Mouse (Mus musculus) liver, embryonic 14.5 days (tissue): ENCODE data around the gene Tacstd2. TPM values are rescaled to one million over a fixed set of nuclear protein-coding genes. Genes with fewer than 3 reads are reported as not detected.
"Not testable (repeated sequence)": the region's sequence is repeated elsewhere in the genome, so short reads cannot be mapped to it uniquely, and the experiment has no call there.

Experiments
- ATAC-seq: fragments of 200-750 bp; cut with Nextera tagmentation; 2 replicates; pipeline ENCODE4 v1.8.0; 2017; ENCODE audit warnings: moderate number of reproducible peaks, mild to moderate bottlenecking, moderate library complexity; ENCODE audit not compliant: insufficient read depth
- DNase-seq, 3 experiments: peaks; one replicate each; pipeline ENCODE4 v3.0.0-alpha.2; 2012 to 2013; ENCODE audit warnings: low read depth in 3 of 3, low spot score in 3 of 3
- H3K27ac ChIP-seq: fragments of 300-500 bp; sonication (generic); 2 replicates; pipeline ENCODE4 v1.5.1; 2014; ENCODE audit warnings: moderate library complexity, mild to moderate bottlenecking, control low read depth, inconsistent platforms
- H3K27me3 ChIP-seq: fragments of 300-500 bp; sonication (generic); 2 replicates; pipeline ENCODE4 v1.6.1; 2014; ENCODE audit warnings: mild to moderate bottlenecking, low read length, moderate library complexity; ENCODE audit not compliant: control insufficient read depth, insufficient read depth
- H3K36me3 ChIP-seq: fragments of 300-500 bp; sonication (generic); replicated peaks from 2 replicates; pipeline ENCODE4 v1.6.1; 2014; ENCODE audit warnings: low read depth; ENCODE audit not compliant: control insufficient read depth, insufficient read depth
- H3K4me1 ChIP-seq, 2 experiments: fragments of 200-500 bp in 1 of 2; fragments of 300-500 bp in 1 of 2; sonication (generic) in 1 of 2; replicated peaks; 2 replicates each; pipeline ENCODE4 v1.6.1; 2012 to 2014; ENCODE audit warnings: antibody characterized with exemption in 1 of 2, inconsistent platforms in 1 of 2, low read length in 1 of 2; ENCODE audit not compliant: control insufficient read depth in 2 of 2, insufficient read depth in 2 of 2
- H3K4me2 ChIP-seq: fragments of 300-500 bp; sonication (generic); 2 replicates; pipeline ENCODE4 v1.6.1; 2014; ENCODE audit warnings: low read depth, mild to moderate bottlenecking, control low read depth, moderate library complexity
- H3K4me3 ChIP-seq, 2 experiments: fragments of 200-500 bp in 1 of 2; fragments of 300-500 bp in 1 of 2; sonication (generic) in 1 of 2; 2 replicates each; pipeline ENCODE4 v1.5.1; 2012 to 2014; ENCODE audit warnings: low read depth in 2 of 2, low read length in 2 of 2, mild to moderate bottlenecking in 2 of 2, control low read depth in 1 of 2, inconsistent platforms in 1 of 2, moderate library complexity in 1 of 2; ENCODE audit not compliant: insufficient read depth in 1 of 2
- H3K9ac ChIP-seq: fragments of 300-500 bp; sonication (generic); replicated peaks from 2 replicates; pipeline ENCODE4 v1.6.1; 2014; ENCODE audit warnings: mild to moderate bottlenecking, control low read depth, moderate library complexity
- H3K9me3 ChIP-seq: fragments of 300-500 bp; sonication (generic); 2 replicates; pipeline ENCODE4 v1.6.1; 2016; ENCODE audit warnings: low read length, mixed read lengths; ENCODE audit not compliant: control insufficient read depth
- CTCF ChIP-seq: IDR thresholded peaks from 2 replicates; pipeline ENCODE4 v1.5.1; 2016; ENCODE audit warnings: antibody characterized with exemption, low read depth, control low read depth
- EP300 ChIP-seq: IDR thresholded peaks from 2 replicates; pipeline ENCODE4 v1.6.1; 2016; ENCODE audit warnings: antibody characterized with exemption, low read depth
- WGBS: fragments of 180-500 bp; shearing (Covaris S2); extraction: QIAGEN DNeasy Blood & Tissue Kit; methylation state at CpG from one replicate; pipeline ENCODE4 v1.1.7; 2014; ENCODE audit not compliant: insufficient replicate concordance; 5-methylcytosine and 5-hydroxymethylcytosine counted together
- polyA plus RNA-seq, 2 experiments: library from polyadenylated mRNA; depleted of rRNA in 1 of 2; stranded (reverse) in 1 of 2; unstranded in 1 of 2; fragments of >200 nt; fragmentation: Nextera tagmentation in 1 of 2; extraction: Ambion mirVana in 1 of 2; gene quantifications; 2 replicates each; pipeline versions ENCODE4 v1.2.1 to v1.2.3; 2012 to 2014

Gene Tacstd2
- polyA plus RNA-seq, 2 experiments, result 0.34 to 0.49 TPM

- Histone ChIP-seq H3K27ac (no peak overlapping the region), H3K4me1 (no peaks in the 10 kb centered on the region), H3K9me3 (no peaks in the 10 kb centered on the region), H3K4me3 (no peak overlapping the region), H3K9ac (no peak overlapping the region), H3K4me2 (no peak overlapping the region), H3K36me3 (no peaks in the 10 kb centered on the region), H3K27me3 (no peaks in the 10 kb centered on the region)
- no peak for DNase-seq
- no peak for TF ChIP-seq EP300
- TF ChIP-seq CTCF, result peak; percentile 46; the same call in 1 of the 2 replicates
- ATAC-seq, result no peak
These were observed 24.8 kb downstream of the Tacstd2 start for GRCm38 (mm10) chr6:67510752-67511151.

- not testable (repeated sequence) for H3K4me2 ChIP-seq, ATAC-seq, H3K27me3 ChIP-seq, H3K36me3 ChIP-seq, H3K9ac ChIP-seq, H3K9me3 ChIP-seq, DNase-seq, H3K4me3 ChIP-seq, H3K27ac ChIP-seq, H3K4me1 ChIP-seq
- WGBS, result 79% methylated on average over 2 of the region's 6 CpGs
These were observed 33.7 kb downstream of the Tacstd2 start for GRCm38 (mm10) chr6:67501938-67502337.

GRCm38 (mm10) chr6:67491755-67492154, 43.8 kb downstream of the Tacstd2 start, which contains the start of gene Il23r:
TSS of gene Il23r (minus strand) at chr6:67491855.
- Histone ChIP-seq H3K9ac (no peak within 1 kb of the TSS), H3K9me3 (no peaks in the 10 kb centered on the region), H3K4me3 (no peak within 1 kb of the TSS), H3K36me3 (no peaks in the 10 kb centered on the region), H3K4me1 (no peaks in the 10 kb centered on the region), H3K27me3 (no peaks in the 10 kb centered on the region), H3K4me2 (no peak within 1 kb of the TSS), H3K27ac (no peak within 1 kb of the TSS)
- DNase-seq, result no peak
- 49% methylated on average over 2 of the region's 2 CpGs for WGBS
- no peak for ATAC-seq
- TF ChIP-seq CTCF (no peak), EP300 (no peak)

Other genes with a start within 250 kb of the Tacstd2 start
- gene Il12rb2, start 159.6 kb downstream of the Tacstd2 start, polyA plus RNA-seq (2012; rRNA removed), result 0.45 TPM in 2 replicates
- 0.08 and 0.27 TPM in 2 replicates for gene Il12rb2, start 159.6 kb downstream of the Tacstd2 start, polyA plus RNA-seq (2014; fragmentation: Nextera tagmentation; extraction: Ambion mirVana)
- not detected in 2 replicates for gene Il23r, start 43.9 kb downstream of the Tacstd2 start, polyA plus RNA-seq (2012; rRNA removed)
- gene Il23r, start 43.9 kb downstream of the Tacstd2 start, polyA plus RNA-seq (2014; fragmentation: Nextera tagmentation; extraction: Ambion mirVana), result not detected in 2 replicates